Mouse (Mus musculus): ENCODE results near the gene Efnb3.

GRCm38 (mm10) chr11:69582230-69582805 lies 22.3 kb upstream of the Efnb3 start:
- TF ChIP-seq POLR2A (IDR thresholded peaks at IDR 0.05; ENCODE audit: low read depth, low read length) (no peak), CTCF (conservative IDR thresholded peaks at IDR 0.05; ENCODE audit: insufficient read depth, insufficient read length, low read depth, low read length) (no peak)

All from kidney, adult 2 months (tissue).